Mouse (Mus musculus): ENCODE data around the gene Mrpl48.

- TF ChIP-seq CTCF (IDR thresholded peaks at IDR 0.05; ENCODE audit: low read depth, low read length) (no peak), POLR2A (IDR thresholded peaks at IDR 0.05; ENCODE audit: extremely low read depth, insufficient read depth, low read length) (no peak)
Measured at GRCm38 (mm10) chr7:100616121-100616857, 8.2 kb upstream of the Mrpl48 start.

All from liver, adult 2 months (tissue).